Mouse (Mus musculus) C2C12 (cell line): Measurements from ENCODE around the gene Insrr.

Experiments
- CTCF ChIP-seq: IDR thresholded peaks from one replicate; pipeline ENCODE4 v1.5.1; 2011; ENCODE audit not compliant: control insufficient read depth, insufficient read depth, insufficient read length
- FOSL1 ChIP-seq: IDR thresholded peaks from one replicate; pipeline ENCODE4 v1.8.0; 2011; ENCODE audit warnings: mild to moderate bottlenecking, low read length; ENCODE audit not compliant: poor library complexity, insufficient read depth, severe bottlenecking
- MAX ChIP-seq: IDR thresholded peaks from one replicate; pipeline ENCODE4 v1.6.1; 2011; ENCODE audit warnings: mild to moderate bottlenecking, control low read depth

DNA sequence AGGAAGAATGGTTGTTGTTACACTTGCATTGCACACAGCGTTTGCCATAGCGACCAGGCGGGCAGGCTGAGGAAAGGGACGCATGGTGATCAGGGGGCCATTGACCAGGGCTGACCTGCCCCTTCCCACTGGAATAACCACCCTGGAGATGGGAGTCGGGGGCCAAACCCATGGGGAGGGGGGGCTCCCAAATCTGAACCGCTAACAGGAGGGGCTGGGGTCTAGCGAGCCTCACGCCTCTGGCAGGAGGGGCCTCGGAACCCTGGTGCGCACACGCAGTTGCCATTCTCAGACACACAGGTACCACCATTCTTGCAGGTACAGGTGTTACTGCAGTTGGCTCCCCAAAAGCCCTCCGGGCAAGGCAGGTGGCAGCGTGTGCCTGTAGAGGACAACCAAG lies 42.9 kb upstream of the Insrr start:
- TF ChIP-seq FOSL1 = no peak
- no peak for TF ChIP-seq CTCF
- TF ChIP-seq MAX = no peak
